Mouse (Mus musculus) cerebellum, adult 9-10 months (tissue): ENCODE results near the gene Kng2.
"Not testable (repeated sequence)": the region's sequence is repeated elsewhere in the genome, so short reads cannot be mapped to it uniquely, and the experiment has no call there.

Experiments used
- DNase-seq: peaks from one replicate; pipeline ENCODE4 v3.0.0; 2022

The Kng2 gene

GRCm38 (mm10) chr16:23028966-23029600, at the start of gene Kng2:
Kng2 (minus strand) TSS chr16:23029482.
- DNase-seq: not testable (repeated sequence)

DNA sequence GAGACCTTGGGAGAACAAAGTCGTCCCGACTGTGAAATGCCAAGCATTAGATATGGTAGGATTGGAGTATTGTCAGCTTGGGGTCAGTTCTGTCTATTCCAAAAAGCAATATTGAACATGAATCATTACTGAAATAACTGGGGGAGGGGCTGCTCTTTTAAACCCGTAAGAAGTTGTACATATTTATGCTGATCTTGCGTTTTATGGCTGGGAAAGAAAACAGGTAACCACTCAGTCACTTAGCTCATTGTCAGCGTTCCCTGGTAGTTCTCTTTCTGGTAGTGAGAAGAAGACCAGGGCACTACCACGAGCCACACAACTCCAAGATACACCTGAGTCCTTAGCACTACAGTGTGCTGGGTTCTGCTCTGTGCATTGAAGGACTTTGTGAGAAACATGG, 48.2 kb upstream of the Kng2 start:
- not testable (repeated sequence) for DNase-seq

GRCm38 (mm10) chr16:23060781-23061325, 31.6 kb upstream of the Kng2 start:
- not testable (repeated sequence) for DNase-seq

DNA sequence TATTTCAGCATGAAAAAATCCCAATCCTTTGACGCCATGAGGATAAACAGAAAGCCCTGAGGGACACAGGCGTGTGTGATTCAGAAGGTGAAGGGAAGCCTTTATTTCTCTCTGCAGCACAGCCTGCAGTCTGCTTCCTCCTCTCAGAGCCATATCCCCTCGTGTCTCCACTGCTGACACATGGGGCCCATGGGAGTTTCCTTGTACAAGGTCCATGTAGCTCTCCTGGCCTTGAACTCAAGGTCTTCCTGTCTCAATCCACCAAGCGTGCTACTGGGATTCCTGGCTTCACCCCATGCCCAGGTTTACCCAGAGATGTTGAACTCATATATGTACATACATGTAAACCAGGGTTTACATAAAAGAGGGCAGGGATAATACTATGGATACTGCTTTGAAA, 30.3 kb upstream of the Kng2 start:
- not testable (repeated sequence) for DNase-seq

GRCm38 (mm10) chr16:23057668-23058447, 28.6 kb upstream of the Kng2 start, which contains the start of gene Kng1:
Kng1 (plus strand) TSS chr16:23057865.
- not testable (repeated sequence) for DNase-seq

GRCm38 (mm10) chr16:23046319-23046718, 17.0 kb upstream of the Kng2 start:
- DNase-seq: peak; percentile 2

GRCm38 (mm10) chr16:23040876-23041275, 11.6 kb upstream of the Kng2 start:
- DNase-seq: no peak

- no peak for DNase-seq
Measured at GRCm38 (mm10) chr16:23039281-23039680, 10.0 kb upstream of the Kng2 start.

- no peak for DNase-seq
Measured at GRCm38 (mm10) chr16:23037744-23038143, 8.5 kb upstream of the Kng2 start.

- DNase-seq: no peak
Measured at GRCm38 (mm10) chr16:23033673-23034072, 4.4 kb upstream of the Kng2 start.

- no peak for DNase-seq
Measured at GRCm38 (mm10) chr16:23030673-23031435, 1.6 kb upstream of the Kng2 start.

DNA sequence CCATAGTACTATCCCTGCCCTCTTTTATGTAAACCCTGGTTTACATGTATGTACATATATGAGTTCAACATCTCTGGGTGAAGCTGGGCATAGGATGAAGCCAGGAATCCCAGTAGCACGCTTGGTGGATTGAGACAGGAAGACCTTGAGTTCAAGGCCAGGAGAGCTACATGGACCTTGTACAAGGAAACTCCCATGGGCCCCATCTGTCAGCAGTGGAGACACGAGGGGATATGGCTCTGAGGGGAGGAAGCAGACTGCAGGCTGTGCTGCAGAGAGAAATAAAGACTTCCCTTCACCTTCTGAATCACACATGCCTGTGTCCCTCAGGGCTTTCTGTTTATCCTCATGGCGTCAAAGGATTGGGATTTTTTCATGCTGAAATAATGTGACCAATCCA, 1.9 kb downstream of the Kng2 start:
- DNase-seq: not testable (repeated sequence)

DNA sequence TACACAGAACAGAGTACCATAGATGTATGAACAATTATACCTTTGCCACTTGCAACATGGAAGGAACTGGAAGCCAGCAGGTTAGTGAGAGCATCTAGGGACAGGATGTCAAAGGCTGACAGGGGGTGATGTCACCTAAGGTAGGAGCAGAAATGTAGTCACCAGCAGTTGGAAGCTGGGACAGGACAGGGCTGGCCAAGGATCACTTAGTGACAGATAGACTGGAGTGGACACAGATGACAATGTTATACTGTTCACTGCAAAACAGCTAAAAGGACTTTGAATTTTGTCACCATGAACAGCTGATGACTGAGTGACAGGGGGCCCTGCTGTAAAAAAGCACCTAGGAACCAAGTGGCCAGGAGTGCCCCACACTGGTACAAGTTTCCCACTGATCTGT, 2.7 kb downstream of the Kng2 start:
- no peak for DNase-seq

DNA sequence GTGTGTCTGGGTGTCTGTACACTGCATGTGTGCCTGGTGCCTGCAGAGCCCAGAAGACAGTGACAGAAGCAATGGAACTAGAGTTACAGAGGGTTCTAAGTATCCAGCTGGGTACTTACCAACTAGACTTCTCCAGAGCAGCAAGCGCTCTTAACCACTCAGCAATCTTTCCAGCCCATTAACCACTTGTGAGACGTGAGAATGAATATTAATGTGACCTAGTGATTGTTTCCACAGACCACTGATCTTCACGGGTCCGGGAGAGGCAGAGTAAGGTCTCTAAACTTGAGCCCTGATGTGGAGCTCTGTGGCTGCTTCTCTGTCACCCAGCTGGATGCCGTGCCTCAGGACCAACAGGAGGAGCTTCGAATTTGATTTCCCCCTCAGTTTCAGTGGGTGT, 4.2 kb downstream of the Kng2 start:
- no peak for DNase-seq

- not testable (repeated sequence) for DNase-seq
Measured at GRCm38 (mm10) chr16:23020571-23020970, 8.7 kb downstream of the Kng2 start.

DNA sequence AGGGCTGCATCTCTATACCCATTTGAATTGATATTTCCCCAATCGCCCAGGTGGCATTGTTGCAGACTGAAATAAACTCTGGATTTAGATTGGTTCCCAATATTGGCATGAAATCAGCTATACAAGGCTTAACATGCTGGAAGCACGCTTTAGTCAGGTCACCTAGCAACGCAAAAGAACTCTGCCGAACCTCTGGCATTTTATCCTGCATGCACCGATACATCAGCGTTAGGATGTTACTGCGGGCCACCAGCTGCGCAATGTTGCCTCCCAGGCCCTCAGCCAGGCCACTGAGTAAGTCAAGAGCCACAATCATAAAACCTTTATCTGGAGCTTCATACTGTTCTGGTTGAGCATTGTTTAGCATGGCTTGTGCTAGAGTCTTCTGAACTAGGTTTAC, 14.6 kb downstream of the Kng2 start:
- DNase-seq: not testable (repeated sequence)

- not testable (repeated sequence) for DNase-seq
Measured at GRCm38 (mm10) chr16:23013786-23014185, 15.5 kb downstream of the Kng2 start.

DNA sequence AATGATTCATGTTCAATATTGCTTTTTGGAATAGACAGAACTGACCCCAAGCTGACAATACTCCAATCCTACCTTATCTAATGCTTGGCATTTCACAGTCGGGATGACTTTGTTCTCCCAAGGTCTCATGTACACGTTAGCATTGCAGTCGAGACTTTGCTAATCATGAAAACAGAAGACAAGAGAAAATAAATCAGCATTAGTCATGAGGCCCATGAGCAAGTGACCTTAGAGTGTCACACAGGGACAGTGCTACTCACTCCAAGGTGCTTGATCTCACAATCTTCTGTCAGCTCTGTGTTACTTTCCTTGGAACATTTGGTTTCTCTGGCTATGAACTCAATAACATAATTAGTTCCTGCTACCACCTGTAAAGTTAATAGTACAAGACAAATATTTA, 32.3 kb downstream of the Kng2 start:
- not testable (repeated sequence) for DNase-seq

DNA sequence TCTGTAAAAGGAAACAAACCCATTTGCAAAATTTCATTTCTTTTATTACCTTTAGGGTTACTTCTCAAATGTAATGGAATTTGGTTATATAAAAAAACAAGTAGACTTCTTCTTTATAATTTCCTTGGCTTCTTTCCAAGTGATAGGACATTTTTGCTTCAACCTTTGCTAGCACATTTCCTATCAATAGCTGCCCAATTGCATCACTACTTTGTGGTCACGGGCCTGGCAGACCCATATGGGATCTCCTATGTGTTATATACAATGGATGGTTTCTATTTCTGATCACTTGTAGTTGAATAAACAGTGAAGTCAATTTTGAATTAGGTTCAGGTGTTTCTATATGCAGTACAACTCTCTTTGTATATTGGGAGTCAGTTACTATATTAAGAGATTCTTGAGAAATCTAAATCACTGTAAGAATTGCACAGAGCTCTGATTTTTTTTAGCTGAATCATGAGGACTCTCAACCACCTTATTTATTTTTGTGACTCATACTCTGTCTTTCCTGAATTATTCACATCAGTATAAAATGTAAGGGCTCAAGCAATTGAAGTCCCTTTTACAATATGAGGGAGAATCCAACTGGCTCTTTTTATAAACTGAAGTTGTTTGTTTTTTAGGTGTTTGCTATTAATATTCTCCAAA, 61.8 kb downstream of the Kng2 start:
- DNase-seq: no peak

GRCm38 (mm10) chr16:22963293-22963692, 66.0 kb downstream of the Kng2 start:
- no peak for DNase-seq

DNA sequence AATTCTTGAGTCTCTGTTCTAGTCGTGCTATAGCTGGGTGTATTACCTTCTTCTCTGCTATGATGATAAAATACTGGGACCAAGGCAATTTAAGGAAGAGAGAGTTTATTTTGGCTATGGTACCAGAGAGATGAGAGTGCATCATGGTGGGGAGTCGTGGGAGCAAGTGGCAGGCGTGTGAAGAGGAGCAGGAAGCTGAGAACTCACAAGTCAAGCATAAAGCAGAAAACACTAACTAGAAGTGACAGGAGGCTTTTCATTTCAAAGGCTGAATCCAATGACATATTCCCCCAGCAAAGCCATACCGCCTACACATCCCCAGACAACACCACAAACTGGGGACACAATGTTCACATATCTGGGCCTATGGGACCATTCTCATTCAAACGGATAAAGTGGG, 67.0 kb downstream of the Kng2 start:
- no peak for DNase-seq

GRCm38 (mm10) chr16:22961073-22961472, 68.2 kb downstream of the Kng2 start:
- DNase-seq: no peak

DNA sequence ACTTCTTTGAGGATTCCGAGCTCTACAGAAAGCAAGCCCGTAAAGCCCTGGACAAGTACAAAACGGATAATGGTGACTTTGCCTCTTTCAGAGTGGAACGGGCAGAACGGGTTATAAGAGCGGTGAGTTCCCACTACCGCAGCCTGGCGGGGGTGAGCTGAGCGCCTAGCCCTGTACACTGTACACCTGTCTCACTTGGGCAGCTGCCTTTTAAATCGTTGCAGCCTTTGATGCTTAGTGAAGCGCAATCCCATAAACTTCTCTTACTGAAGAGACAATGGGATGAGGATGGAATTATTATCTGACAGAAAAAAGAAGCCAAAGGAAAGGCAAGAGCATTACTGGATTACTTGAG, 73.2 kb downstream of the Kng2 start:
- DNase-seq: no peak
